Mouse (Mus musculus): ENCODE measurements around the gene Hist1h1t.
"Not testable (repeated sequence)": the region's sequence is repeated elsewhere in the genome, so short reads cannot be mapped to it uniquely, and the experiment has no call there.

Hist1h1t gene

DNA sequence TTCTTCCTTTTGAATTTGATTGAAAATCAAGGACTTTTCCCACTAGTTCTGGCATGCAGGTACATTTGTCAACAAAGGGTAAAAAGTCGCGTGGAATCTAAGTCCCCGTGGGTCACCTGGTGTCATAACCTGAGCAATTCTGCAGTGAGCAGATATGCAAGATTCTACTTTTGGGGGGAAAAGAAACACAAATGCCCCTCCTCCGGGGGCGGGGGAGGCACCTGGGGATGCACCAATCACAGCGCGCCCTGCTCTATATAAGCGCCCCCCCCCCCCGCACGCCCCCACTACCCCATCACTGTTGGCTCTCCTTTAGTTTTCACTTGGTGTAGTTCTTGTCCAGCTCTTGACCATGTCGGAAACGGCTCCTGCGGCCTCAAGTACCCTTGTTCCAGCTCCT is at the start of gene Hist1h1t:
Gene Hist1h1t, plus strand, starts transcription at position 301 of the 400 bp plus-strand sequence.
- no peak for DNase-seq (ENCODE audit: low spot score in 2 of 2)

GRCm38 (mm10) chr13:23659636-23660366 is 35.8 kb upstream of the Hist1h1t start:
- no peak for DNase-seq (ENCODE audit: low spot score in 2 of 2)

- no peak for DNase-seq (ENCODE audit: low spot score in 2 of 2)
These were observed 33.1 kb upstream of the Hist1h1t start for GRCm38 (mm10) chr13:23662536-23662935.

- DNase-seq (ENCODE audit: low spot score in 2 of 2), result no peak
These were observed 13.5 kb upstream of the Hist1h1t start for GRCm38 (mm10) chr13:23681990-23682582.

DNA sequence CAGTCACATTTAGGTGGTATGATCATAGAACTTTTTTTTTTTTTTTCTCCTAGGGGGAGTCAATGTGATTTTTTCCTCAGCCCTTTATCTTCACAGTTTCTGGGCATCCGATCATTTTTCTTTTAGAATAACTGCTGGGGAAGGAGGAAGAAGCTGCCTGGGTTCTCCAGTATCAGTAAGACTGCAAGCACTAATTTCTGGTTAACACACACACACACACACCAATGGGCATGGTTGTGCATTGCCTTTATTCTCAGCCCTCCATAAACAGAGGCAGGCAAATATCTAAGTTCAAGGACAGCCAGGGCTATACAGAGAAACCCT is 13.0 kb upstream of the Hist1h1t start:
- no peak for DNase-seq (ENCODE audit: low spot score in 2 of 2)

- not testable (repeated sequence) for DNase-seq (ENCODE audit: low spot score in 2 of 2)
These were observed 12.5 kb upstream of the Hist1h1t start for GRCm38 (mm10) chr13:23682947-23683754.

GRCm38 (mm10) chr13:23683755-23684281 is 11.8 kb upstream of the Hist1h1t start, which contains the start of the genes Hist1h2ac and Hist1h2bc:
TSS of gene Hist1h2ac (minus strand) at chr13:23683948.
TSS of gene Hist1h2bc (plus strand) at chr13:23684199.
- DNase-seq (ENCODE audit: low spot score in 2 of 2), result peak; percentile 62 to 77

DNA sequence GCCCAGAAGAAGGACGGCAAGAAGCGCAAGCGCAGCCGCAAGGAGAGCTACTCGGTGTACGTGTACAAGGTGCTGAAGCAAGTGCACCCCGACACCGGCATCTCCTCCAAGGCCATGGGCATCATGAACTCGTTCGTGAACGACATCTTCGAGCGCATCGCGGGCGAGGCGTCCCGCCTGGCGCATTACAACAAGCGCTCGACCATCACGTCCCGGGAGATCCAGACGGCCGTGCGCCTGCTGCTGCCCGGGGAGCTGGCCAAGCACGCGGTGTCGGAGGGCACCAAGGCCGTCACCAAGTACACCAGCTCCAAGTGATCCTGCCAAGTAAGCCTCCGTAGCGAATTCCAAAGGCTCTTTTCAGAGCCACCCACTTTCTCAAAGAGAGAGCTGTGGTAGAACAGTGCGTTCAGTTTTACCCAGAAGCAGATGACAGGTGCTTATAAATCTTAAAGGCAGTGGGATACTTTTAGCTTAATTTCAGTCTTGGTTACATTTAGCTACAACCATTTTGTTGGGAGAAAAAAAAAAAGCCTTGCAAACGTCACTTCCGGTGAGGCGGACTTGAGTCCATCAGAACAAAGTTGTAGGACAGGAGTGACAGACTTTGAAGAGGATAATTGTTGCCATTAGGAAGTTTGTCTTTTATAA is 11.2 kb upstream of the Hist1h1t start:
- DNase-seq (ENCODE audit: low spot score in 2 of 2), result peak in 1 of 2 experiments; percentile 31

- DNase-seq (ENCODE audit: low spot score in 2 of 2), result no peak
These were observed 10.3 kb upstream of the Hist1h1t start for GRCm38 (mm10) chr13:23685121-23685861.

DNA sequence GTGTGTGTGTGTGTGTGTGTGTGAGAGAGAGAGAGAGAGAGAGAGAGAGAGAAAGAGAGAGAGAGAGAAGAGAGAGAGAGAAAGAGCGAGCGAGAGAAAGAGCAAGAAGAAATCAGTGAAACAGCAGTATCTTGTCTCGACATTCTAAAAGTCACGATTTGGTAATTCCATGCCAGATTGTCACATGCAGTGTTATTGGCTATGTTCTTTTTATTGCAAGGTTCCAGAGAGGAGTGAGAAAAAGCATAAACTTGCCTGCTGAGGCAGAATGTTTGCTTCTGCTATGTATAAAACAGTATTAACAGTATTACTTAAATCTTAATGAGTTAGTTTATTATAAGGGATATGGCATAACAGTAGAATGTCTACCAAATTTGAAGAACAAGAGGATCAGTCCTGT is 9.6 kb upstream of the Hist1h1t start:
- no peak for DNase-seq (ENCODE audit: low spot score in 2 of 2)

DNA sequence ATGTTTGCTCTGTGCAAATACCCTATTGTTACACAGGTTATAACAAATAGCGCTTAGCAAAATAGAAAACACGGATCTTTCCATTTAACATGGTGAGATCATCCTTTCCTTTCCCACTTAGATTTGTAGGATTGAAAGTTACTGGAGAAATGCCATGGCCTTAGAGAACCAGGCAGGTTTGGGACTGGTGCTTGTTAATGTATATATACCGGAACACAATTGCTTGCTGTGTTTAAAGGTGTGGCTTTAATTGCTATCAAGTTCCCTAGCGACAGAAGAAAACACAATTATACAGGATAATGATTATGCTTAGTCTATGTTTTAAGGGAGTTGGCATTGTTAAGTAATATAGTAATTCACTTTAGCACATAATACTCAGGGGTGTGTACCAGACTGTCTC is 8.4 kb upstream of the Hist1h1t start:
- DNase-seq (ENCODE audit: low spot score in 2 of 2), result no peak

DNA sequence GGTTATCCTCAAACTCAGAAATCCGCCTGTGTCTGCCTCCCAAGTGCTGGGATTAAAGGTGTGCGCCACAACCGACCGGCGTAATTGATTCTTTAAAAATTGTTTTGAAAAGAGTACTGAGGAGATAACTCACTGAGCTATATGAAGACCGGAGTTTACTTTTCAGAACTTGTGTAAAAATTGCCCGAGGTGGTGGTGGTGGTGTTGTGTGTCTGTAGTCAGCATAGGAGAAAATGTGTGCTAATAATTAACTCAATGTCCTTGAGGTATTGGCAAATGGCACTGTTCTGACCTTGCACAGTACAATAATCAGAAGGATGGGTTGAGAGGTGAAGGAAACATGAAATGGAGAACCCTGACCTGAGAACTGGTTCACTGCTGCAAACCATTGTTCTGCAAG is 7.7 kb upstream of the Hist1h1t start:
- no peak for DNase-seq (ENCODE audit: low spot score in 2 of 2)

- no peak for DNase-seq (ENCODE audit: low spot score in 2 of 2)
These were observed 6.7 kb upstream of the Hist1h1t start for GRCm38 (mm10) chr13:23688956-23689355.

- DNase-seq (ENCODE audit: low spot score in 2 of 2), result no peak
These were observed 6.2 kb upstream of the Hist1h1t start for GRCm38 (mm10) chr13:23689459-23689858.

GRCm38 (mm10) chr13:23693856-23694440 is 1.7 kb upstream of the Hist1h1t start:
- DNase-seq (ENCODE audit: low spot score in 2 of 2), result no peak

- DNase-seq (ENCODE audit: low spot score in 2 of 2), result no peak
These were observed 658 bp upstream of the Hist1h1t start for GRCm38 (mm10) chr13:23694956-23695355.

DNA sequence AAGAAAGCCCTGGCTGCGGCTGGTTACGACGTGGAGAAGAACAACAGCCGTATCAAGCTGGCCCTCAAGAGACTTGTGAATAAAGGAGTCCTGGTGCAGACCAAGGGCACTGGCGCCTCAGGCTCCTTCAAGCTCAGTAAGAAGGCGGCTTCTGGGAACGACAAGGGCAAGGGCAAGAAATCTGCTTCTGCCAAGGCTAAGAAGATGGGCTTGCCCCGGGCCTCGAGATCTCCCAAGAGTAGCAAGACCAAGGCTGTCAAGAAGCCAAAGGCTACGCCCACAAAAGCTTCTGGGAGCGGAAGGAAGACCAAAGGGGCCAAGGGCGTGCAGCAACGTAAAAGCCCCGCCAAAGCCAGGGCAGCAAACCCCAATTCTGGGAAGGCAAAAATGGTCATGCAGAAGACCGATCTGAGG is 454 bp downstream of the Hist1h1t start:
- no peak for DNase-seq (ENCODE audit: low spot score in 2 of 2)

GRCm38 (mm10) chr13:23697491-23698299 is 2.1 kb downstream of the Hist1h1t start:
- DNase-seq (ENCODE audit: low spot score in 2 of 2), result no peak

GRCm38 (mm10) chr13:23698300-23698693 is 2.7 kb downstream of the Hist1h1t start, which contains the start of gene Hist1h4c:
TSS of gene Hist1h4c (minus strand) at chr13:23698454.
- DNase-seq (ENCODE audit: low spot score in 2 of 2), result peak; percentile 99

GRCm38 (mm10) chr13:23698996-23699395 is 3.4 kb downstream of the Hist1h1t start:
- DNase-seq (ENCODE audit: low spot score in 2 of 2), result no peak

Measured in urinary bladder, adult 18-20 months (tissue).